Mouse (Mus musculus): Measurements from ENCODE around the gene Ier5. TPM values are rescaled to one million over a fixed set of nuclear protein-coding genes. Genes with fewer than 3 reads are reported as not detected.
A peak's percentile ranks its signal among the peaks of the same experiment; 100 is the strongest.

Gene Ier5
- total and polyA plus RNA-seq, 3 experiments, result 7.2 to 7.4 TPM; not detected in 1

DNA sequence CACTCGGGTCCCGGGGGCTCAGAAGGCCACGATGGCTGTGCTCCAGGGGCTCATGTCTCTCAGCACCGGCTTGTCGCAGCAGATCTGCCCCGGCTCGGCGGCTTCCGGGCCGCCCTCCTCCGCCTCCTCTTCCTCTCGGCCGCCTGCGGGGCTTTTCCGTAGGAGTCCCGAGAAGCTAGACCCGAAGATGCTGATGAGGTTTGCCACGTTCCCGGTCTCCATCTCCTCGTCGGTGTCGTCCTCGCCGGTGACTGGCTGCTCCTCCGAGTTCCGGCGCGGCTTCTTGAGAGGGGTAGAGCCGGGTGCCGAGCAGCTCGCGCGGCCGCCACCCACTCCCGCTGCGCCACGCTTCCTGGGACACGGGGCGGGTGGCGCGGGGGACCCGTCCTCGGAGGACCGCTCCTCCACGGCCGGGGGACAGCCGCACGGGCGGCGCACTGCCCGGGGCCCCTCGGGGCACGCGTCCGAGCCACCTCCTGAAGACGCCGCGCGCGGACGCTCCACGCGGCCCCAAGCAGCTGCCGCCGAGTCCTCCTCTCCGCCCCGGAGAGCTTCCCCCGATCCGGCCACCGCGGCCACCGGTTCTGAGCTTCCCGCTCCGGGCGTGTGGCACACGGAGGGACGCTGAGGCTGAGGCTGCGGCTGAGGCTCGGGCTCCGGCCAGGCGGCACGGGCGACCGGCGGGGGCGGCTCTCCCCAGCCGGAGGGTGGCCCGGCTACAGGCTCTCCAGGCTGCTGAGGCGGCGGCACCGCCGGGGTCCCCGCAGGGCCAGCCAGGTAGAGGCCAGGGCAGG lies 753 bp downstream of the Ier5 start:
- Histone ChIP-seq H3K9me3 (replicated peaks; ENCODE audit: insufficient read depth, low read length) (no peaks in the 10 kb centered on the region), H3K27ac (ENCODE audit: control insufficient read depth, low read depth, low read length) (peak overlapping the region; percentile 87), H3K4me1 (ENCODE audit: control insufficient read depth in 1 of 2, insufficient read depth in 2 of 2, low read length in 2 of 2) (peaks cover 2 to 3% of the 10 kb centered on the region in 2 experiments; a peak in 3 of 4 replicates), H3K9ac (ENCODE audit: control insufficient read depth, low read depth, low read length, poor library complexity, severe bottlenecking) (peak overlapping the region; percentile 93), H3K36me3 (ENCODE audit: control insufficient read depth in 1 of 2, insufficient read depth in 2 of 2, low read length in 2 of 2) (peaks cover 0 to 15% of the 10 kb centered on the region in 2 experiments; a peak in 2 of 4 replicates), H3K4me3 (ENCODE audit: control insufficient read depth in 1 of 2, insufficient read depth in 1 of 2, low read depth in 2 of 2, low read length in 2 of 2) (peak overlapping the region; percentile 91 to 97), H3K79me2 (ENCODE audit: control insufficient read depth, insufficient read depth, low read length, poor library complexity) (peaks cover 18% of the 10 kb centered on the region), H3K27me3 (ENCODE audit: control insufficient read depth in 1 of 2, insufficient read depth in 2 of 2, low read length in 2 of 2) (no peaks in the 10 kb centered on the region)
- peak; percentile 62 for DNase-seq (ENCODE audit: low read depth, low spot score)
- TF ChIP-seq GABPA (IDR thresholded peaks at IDR 0.05; ENCODE audit: low read depth, low read length) (no peak), E2F4 (IDR thresholded peaks at IDR 0.05; ENCODE audit: borderline replicate concordance, low read depth, low read length) (no peak), MXI1 (IDR thresholded peaks at IDR 0.05; ENCODE audit: low read depth, low read length) (peak; percentile 9; the same call in 1 of the 2 replicates), MAX (IDR thresholded peaks at IDR 0.05; ENCODE audit: low read length) (no peak), ELF1 (IDR thresholded peaks at IDR 0.05; ENCODE audit: low read depth, low read length) (0 out of 2 replicates have a peak, but pooled peaks have one; percentile 6), UBTF (IDR thresholded peaks at IDR 0.05; ENCODE audit: borderline replicate concordance, insufficient read depth, low read depth, low read length) (peak; percentile 95), TBP (IDR thresholded peaks at IDR 0.05; ENCODE audit: low read depth, low read length) (no peak)

DNA sequence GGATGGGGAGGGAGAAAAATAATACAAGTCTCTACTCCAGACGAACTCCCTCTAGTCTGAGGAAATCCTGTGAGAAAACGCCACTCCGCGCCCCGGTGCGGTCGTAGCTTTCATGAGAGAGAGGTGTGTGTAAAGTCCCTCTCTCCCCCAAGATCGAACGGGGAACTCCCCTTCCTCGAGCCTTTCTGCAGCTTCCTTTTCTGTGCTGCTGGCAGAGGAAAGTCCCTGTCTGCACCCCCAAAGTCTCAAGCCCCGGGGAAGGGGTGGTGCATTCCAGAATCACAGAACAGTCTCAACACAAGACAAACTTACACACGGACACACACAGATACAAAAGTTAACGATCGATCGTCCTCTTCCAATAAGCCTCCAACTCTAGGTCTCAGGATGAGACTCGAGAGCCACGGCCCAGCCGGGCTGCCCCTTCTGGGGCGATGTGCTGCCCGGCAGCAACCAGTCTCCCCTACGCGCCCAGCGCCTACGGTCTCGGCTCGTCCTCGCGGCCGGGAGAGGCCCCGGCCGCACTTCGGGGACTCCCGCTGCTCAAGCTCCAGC lies 1.4 kb downstream of the Ier5 start:
- TF ChIP-seq BHLHE40 (IDR thresholded peaks at IDR 0.05; ENCODE audit: borderline replicate concordance, low read depth, low read length), result no peak
- TF ChIP-seq HCFC1 (IDR thresholded peaks at IDR 0.05; ENCODE audit: low read depth, low read length), result 0 out of 2 replicates have a peak, but pooled peaks have one; percentile 21
- 0 out of 2 replicates have a peak, but pooled peaks have one; percentile 21 for TF ChIP-seq MAX (IDR thresholded peaks at IDR 0.05; ENCODE audit: low read length)
- TF ChIP-seq NELFE (IDR thresholded peaks at IDR 0.05; ENCODE audit: low read depth, low read length), result 0 out of 2 replicates have a peak, but pooled peaks have one; percentile 7
- no peak for TF ChIP-seq ETS1 (IDR thresholded peaks at IDR 0.05; ENCODE audit: low read depth, low read length)
- TF ChIP-seq ZC3H11A (IDR thresholded peaks at IDR 0.05; ENCODE audit: low read depth, low read length), result no peak
- TF ChIP-seq KAT2A (conservative IDR thresholded peaks at IDR 0.05; ENCODE audit: low read depth, low read length), result no peak
- no peak; the same call in 1 of the 2 replicates for TF ChIP-seq MXI1 (IDR thresholded peaks at IDR 0.05; ENCODE audit: low read depth, low read length)
- no peak for TF ChIP-seq EP300 (IDR thresholded peaks at IDR 0.05; ENCODE audit: low read depth in 1 of 2, low read length in 2 of 2)
- DNase-seq (ENCODE audit: low read depth, low spot score), result peak; percentile 77

More for the DNA sequence above, 1.4 kb downstream of the Ier5 start:
- Histone ChIP-seq H3K36me3 (ENCODE audit: control insufficient read depth in 1 of 2, insufficient read depth in 2 of 2, low read length in 2 of 2) (peaks cover 0 to 15% of the 10 kb centered on the region in 2 experiments; a peak in 2 of 4 replicates), H3K4me3 (ENCODE audit: control insufficient read depth in 1 of 2, insufficient read depth in 1 of 2, low read depth in 2 of 2, low read length in 2 of 2) (peak overlapping the region; percentile 91 to 97), H3K9me3 (replicated peaks; ENCODE audit: insufficient read depth, low read length) (no peaks in the 10 kb centered on the region), H3K9ac (ENCODE audit: control insufficient read depth, low read depth, low read length, poor library complexity, severe bottlenecking) (peak overlapping the region; percentile 93), H3K27ac (ENCODE audit: control insufficient read depth, low read depth, low read length) (peak overlapping the region; percentile 87), H3K4me1 (ENCODE audit: control insufficient read depth in 1 of 2, insufficient read depth in 2 of 2, low read length in 2 of 2) (peaks cover 2 to 3% of the 10 kb centered on the region in 2 experiments; a peak in 3 of 4 replicates), H3K27me3 (ENCODE audit: control insufficient read depth in 1 of 2, insufficient read depth in 2 of 2, low read length in 2 of 2) (no peaks in the 10 kb centered on the region), H3K79me2 (ENCODE audit: control insufficient read depth, insufficient read depth, low read length, poor library complexity) (peaks cover 18% of the 10 kb centered on the region)

Data from MEL (cell line).